Mouse (Mus musculus) heart, embryonic 16.5 days (tissue): ENCODE results near the gene Myo18a. TPM values are rescaled to one million over a fixed set of nuclear protein-coding genes. Genes with fewer than 3 reads are reported as not detected.

Experiments
- ATAC-seq: fragments of 200-750 bp; cut with Nextera tagmentation; replicated peaks from 2 replicates; pipeline ENCODE4 v1.8.0; 2017; ENCODE audit warnings: moderate number of reproducible peaks; ENCODE audit not compliant: insufficient read depth, low FRiP score; ENCODE audit errors: extremely low read depth
- H3K27ac ChIP-seq: fragments of 300-500 bp; sonication (generic); 2 replicates; pipeline ENCODE4 v1.5.1; 2014; ENCODE audit warnings: mild to moderate bottlenecking, low read length, control low read depth, moderate library complexity
- H3K27me3 ChIP-seq: fragments of 300-500 bp; sonication (generic); 2 replicates; pipeline ENCODE4 v1.6.1; 2014; ENCODE audit warnings: low read length, mixed read lengths; ENCODE audit not compliant: control insufficient read depth, insufficient read depth
- H3K36me3 ChIP-seq: fragments of 300-500 bp; sonication (generic); 2 replicates; pipeline ENCODE4 v1.6.1; 2014; ENCODE audit not compliant: control insufficient read depth, insufficient read depth
- H3K4me1 ChIP-seq: fragments of 300-500 bp; sonication (generic); 2 replicates; pipeline ENCODE4 v1.6.1; 2014; ENCODE audit warnings: low read length, mixed read lengths; ENCODE audit not compliant: control insufficient read depth, insufficient read depth
- H3K4me2 ChIP-seq: fragments of 300-500 bp; sonication (generic); 2 replicates; pipeline ENCODE4 v1.6.1; 2014; ENCODE audit warnings: low read depth, mild to moderate bottlenecking, control low read depth, low read length
- H3K4me3 ChIP-seq: fragments of 300-500 bp; sonication (generic); 2 replicates; pipeline ENCODE4 v1.5.1; 2014; ENCODE audit warnings: mild to moderate bottlenecking, control low read depth, low read length
- H3K9ac ChIP-seq: fragments of 300-500 bp; sonication (generic); 2 replicates; pipeline ENCODE4 v1.6.1; 2014; ENCODE audit warnings: low read length, control low read depth
- H3K9me3 ChIP-seq: fragments of 300-500 bp; sonication (generic); replicated peaks from 2 replicates; pipeline ENCODE4 v1.6.1; 2016; ENCODE audit warnings: low read length; ENCODE audit not compliant: control insufficient read depth
- WGBS: fragments of 180-500 bp; shearing (Covaris S2); extraction: QIAGEN DNeasy Blood & Tissue Kit; methylation state at CpG from one replicate; pipeline ENCODE4 v1.1.7; 2014; 5-methylcytosine and 5-hydroxymethylcytosine counted together
- polyA plus RNA-seq: library from polyadenylated mRNA; unstranded; fragments of >200 nt; fragmentation: Nextera tagmentation; extraction: Ambion mirVana; gene quantifications from 2 replicates; pipeline ENCODE4 v1.2.1, GENCODE M21; 2015

Gene Myo18a
- polyA plus RNA-seq, 1 experiment from 2014 or later: 104 TPM

GRCm38 (mm10) chr11:77765459-77765777 lies 2.4 kb downstream of the Myo18a start:
- peak overlapping the region; percentile 86; the same call in 1 of the 2 replicates for H3K9ac ChIP-seq

GRCm38 (mm10) chr11:77766351-77767001 lies 3.4 kb downstream of the Myo18a start:
- H3K4me1 ChIP-seq: peaks cover 39% of the 10 kb centered on the region
- peak; percentile 68 for ATAC-seq
- no peaks in the 10 kb centered on the region for H3K27me3 ChIP-seq
- 3% methylated on average over 35 of the region's 35 CpGs for WGBS
- no peaks in the 10 kb centered on the region for H3K36me3 ChIP-seq
- H3K9ac ChIP-seq: peak overlapping the region; percentile 86
- H3K4me2 ChIP-seq: peak overlapping the region; percentile 95
- no peaks in the 10 kb centered on the region for H3K9me3 ChIP-seq
- H3K4me3 ChIP-seq: peak overlapping the region; percentile 60
- H3K27ac ChIP-seq: peak overlapping the region; percentile 87

More at GRCm38 (mm10) chr11:77765459-77765777, 2.4 kb downstream of the Myo18a start:
- Histone ChIP-seq H3K4me3 (peak overlapping the region; percentile 60; the same call in 1 of the 2 replicates), H3K4me2 (peak overlapping the region; percentile 95; the same call in 1 of the 2 replicates), H3K4me1 (peaks cover 39% of the 10 kb centered on the region), H3K9me3 (no peaks in the 10 kb centered on the region), H3K27me3 (no peaks in the 10 kb centered on the region), H3K36me3 (no peaks in the 10 kb centered on the region), H3K27ac (peak overlapping the region; percentile 87)
- no peak for ATAC-seq
- WGBS: 51% methylated on average over 4 of the region's 4 CpGs

- no peak overlapping the region for H3K27ac ChIP-seq
- peaks cover 37% of the 10 kb centered on the region for H3K4me1 ChIP-seq
- no peak overlapping the region for H3K4me2 ChIP-seq
- H3K9ac ChIP-seq: no peak overlapping the region
- H3K9me3 ChIP-seq: no peaks in the 10 kb centered on the region
- no peak overlapping the region for H3K4me3 ChIP-seq
- 86% methylated on average over 4 of the region's 4 CpGs for WGBS
- H3K27me3 ChIP-seq: no peaks in the 10 kb centered on the region
- H3K36me3 ChIP-seq: no peaks in the 10 kb centered on the region
- ATAC-seq: no peak
These were observed 6.5 kb downstream of the Myo18a start for GRCm38 (mm10) chr11:77769496-77769895.

DNA sequence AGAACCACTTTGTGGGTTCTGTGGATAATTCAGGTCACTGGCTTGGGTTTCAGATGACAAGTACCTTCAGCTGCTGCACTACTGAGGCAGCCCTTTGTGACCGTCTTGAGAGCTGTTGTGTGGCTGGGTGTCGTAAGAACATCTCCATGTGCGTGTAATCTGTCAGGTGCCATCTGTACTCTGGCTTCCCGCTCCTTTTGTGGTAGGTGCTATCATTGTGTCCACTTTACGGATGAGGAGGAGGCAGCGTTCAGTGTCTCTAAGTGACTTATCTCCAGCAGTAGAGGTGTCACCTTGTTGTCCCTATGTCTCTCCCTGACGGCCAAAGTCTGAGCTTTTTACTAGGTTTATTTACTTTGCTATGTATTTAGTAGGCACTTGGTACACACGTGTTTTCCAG lies 7.3 kb downstream of the Myo18a start:
- H3K4me2 ChIP-seq: no peak overlapping the region
- no peaks in the 10 kb centered on the region for H3K9me3 ChIP-seq
- 65% methylated on average over 8 of the region's 8 CpGs for WGBS
- H3K27ac ChIP-seq: no peak overlapping the region
- H3K4me1 ChIP-seq: peaks cover 29% of the 10 kb centered on the region
- no peak for ATAC-seq
- no peak overlapping the region for H3K9ac ChIP-seq
- H3K27me3 ChIP-seq: no peaks in the 10 kb centered on the region
- no peak overlapping the region for H3K4me3 ChIP-seq
- no peaks in the 10 kb centered on the region for H3K36me3 ChIP-seq

DNA sequence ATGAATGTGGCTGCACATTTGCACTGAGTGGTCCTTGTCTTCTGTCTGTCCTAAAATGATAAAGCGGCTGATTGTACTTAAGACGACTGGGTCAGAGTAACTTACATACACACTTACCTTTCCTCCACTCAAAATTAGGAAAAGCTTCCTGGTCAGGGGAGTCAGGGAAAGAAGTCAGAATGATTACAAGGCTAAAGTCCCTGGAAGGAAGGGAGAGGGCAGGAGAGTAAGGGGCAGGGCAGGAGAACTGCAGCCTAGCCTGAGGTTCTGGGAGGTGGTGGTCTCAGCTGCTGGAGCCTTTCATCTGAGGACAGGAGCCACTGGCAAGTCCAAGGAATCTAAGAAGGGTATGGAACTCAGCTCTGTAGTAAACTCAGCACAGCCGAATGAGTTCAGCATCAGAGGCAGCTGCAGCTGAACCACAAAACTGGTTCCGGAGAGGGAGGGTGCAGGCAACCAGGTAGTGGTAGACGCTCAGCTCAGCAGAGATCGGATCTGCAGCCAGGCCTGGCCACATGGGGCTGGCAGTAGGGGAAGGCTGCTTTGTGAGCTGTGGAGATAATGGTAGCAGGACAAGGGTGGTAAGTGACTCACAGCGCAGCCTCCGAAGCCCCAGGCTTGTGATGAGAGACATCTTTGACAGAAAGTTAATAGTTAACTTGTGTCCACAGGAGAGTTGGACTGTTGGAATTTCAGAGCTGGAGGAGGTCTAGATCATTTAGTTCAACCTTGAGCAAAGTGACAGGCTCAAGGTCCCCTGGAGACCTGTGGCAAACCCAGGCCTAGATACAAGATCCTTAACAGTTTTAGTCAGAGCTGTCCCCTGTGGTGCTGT lies 9.1 kb downstream of the Myo18a start:
- Histone ChIP-seq H3K4me3 (no peak overlapping the region), H3K9me3 (no peaks in the 10 kb centered on the region), H3K36me3 (peaks cover under 1% of the 10 kb centered on the region), H3K27ac (peak overlapping the region; percentile 55), H3K27me3 (no peaks in the 10 kb centered on the region), H3K9ac (peak overlapping the region; percentile 57), H3K4me2 (peak overlapping the region; percentile 15; the same call in 1 of the 2 replicates), H3K4me1 (peaks cover 13% of the 10 kb centered on the region)
- WGBS: 42% methylated on average over 8 of the region's 8 CpGs
- no peak for ATAC-seq

DNA sequence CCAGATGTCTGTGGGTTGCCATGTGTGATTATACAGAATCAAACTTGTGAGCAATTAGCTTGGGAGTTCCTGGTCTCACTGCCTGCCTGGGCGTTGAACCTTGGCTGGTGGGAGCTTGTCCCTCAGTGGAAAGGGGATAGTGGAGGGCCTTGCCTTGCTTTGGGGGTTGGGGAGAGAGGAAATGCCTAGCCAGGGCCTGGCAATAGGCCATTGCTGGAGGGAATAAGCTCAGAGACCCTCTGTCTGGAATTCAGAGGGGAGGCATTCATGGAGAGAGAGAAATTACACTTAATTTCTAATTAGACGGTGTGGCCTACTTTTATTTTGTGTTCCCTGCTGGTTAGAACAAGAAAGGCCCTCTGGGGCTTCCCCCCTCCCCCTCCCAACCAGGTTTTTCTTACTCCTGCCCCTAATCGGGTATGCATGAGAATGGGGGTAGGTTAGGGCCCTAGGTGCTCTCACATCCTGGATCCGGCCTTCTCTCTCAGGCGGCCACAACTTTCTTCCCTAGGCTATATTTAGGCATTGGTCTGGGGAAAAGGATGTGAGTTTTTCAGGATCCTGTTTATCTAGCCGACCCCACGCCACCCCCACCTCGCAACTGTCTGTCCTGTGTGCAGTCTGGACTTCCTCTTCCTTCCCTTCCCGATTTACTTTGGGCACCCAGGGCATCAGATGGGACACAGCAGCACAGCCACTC lies 12.8 kb downstream of the Myo18a start:
- peaks cover 16% of the 10 kb centered on the region for H3K4me1 ChIP-seq

DNA sequence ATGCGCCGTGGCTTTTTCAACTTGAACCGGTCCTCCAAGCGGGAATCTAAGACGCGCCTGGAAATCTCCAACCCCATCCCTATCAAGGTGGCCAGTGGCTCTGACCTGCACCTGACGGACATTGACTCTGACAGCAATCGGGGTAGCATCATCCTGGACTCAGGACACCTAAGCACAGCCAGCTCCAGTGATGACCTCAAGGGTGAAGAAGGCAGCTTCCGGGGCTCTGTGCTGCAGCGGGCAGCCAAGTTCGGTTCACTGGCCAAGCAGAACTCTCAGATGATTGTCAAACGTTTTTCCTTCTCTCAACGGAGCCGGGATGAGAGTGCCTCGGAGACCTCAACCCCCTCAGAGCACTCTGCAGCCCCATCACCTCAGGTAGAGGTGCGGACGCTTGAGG lies 14.4 kb downstream of the Myo18a start:
- Histone ChIP-seq H3K27me3 (no peaks in the 10 kb centered on the region), H3K4me3 (no peak overlapping the region), H3K36me3 (peaks cover 12% of the 10 kb centered on the region), H3K27ac (no peak overlapping the region), H3K9me3 (no peaks in the 10 kb centered on the region), H3K4me2 (no peak overlapping the region), H3K4me1 (peaks cover 13% of the 10 kb centered on the region), H3K9ac (no peak overlapping the region)
- no peak for ATAC-seq
- 92% methylated on average over 17 of the region's 17 CpGs for WGBS

More for the DNA sequence above, 12.8 kb downstream of the Myo18a start:
- WGBS: 38% methylated on average over 9 of the region's 9 CpGs
- H3K27me3 ChIP-seq: no peaks in the 10 kb centered on the region
- ATAC-seq: no peak
- H3K4me3 ChIP-seq: no peak overlapping the region
- no peak overlapping the region for H3K9ac ChIP-seq
- H3K27ac ChIP-seq: peak overlapping the region; percentile 58
- peaks cover 12% of the 10 kb centered on the region for H3K36me3 ChIP-seq
- no peak overlapping the region for H3K4me2 ChIP-seq
- H3K9me3 ChIP-seq: no peaks in the 10 kb centered on the region

DNA sequence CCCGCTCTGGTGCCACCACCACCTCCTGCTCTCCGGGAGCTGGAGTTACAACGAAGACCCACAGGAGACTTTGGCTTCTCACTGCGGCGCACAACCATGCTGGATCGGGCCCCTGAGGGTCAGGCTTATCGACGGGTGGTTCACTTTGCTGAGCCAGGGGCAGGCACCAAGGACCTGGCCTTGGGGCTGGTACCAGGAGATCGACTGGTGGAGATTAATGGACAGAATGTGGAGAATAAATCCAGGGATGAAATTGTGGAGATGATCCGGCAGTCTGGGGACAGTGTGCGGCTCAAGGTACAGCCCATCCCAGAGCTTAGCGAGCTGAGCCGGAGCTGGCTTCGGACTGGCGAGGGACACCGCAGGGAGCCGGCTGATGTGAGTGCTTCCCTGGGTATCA lies 14.9 kb downstream of the Myo18a start:
- peaks cover 12% of the 10 kb centered on the region for H3K36me3 ChIP-seq
- no peak overlapping the region for H3K27ac ChIP-seq
- no peak for ATAC-seq
- H3K9ac ChIP-seq: no peak overlapping the region
- no peaks in the 10 kb centered on the region for H3K9me3 ChIP-seq
- no peaks in the 10 kb centered on the region for H3K27me3 ChIP-seq
- peaks cover 13% of the 10 kb centered on the region for H3K4me1 ChIP-seq
- WGBS: 92% methylated on average over 17 of the region's 17 CpGs
- H3K4me2 ChIP-seq: no peak overlapping the region
- no peak overlapping the region for H3K4me3 ChIP-seq
